Mouse (Mus musculus) spleen, adult 12 weeks (tissue): ENCODE data around the gene Pelp1.
"Not testable (repeated sequence)": the region's sequence is repeated elsewhere in the genome, so short reads cannot be mapped to it uniquely, and the experiment has no call there.

Source experiments
- DNase-seq: peaks from one replicate; pipeline ENCODE4 v3.0.0; 2022; ENCODE audit warnings: low spot score

The Pelp1 gene

DNA sequence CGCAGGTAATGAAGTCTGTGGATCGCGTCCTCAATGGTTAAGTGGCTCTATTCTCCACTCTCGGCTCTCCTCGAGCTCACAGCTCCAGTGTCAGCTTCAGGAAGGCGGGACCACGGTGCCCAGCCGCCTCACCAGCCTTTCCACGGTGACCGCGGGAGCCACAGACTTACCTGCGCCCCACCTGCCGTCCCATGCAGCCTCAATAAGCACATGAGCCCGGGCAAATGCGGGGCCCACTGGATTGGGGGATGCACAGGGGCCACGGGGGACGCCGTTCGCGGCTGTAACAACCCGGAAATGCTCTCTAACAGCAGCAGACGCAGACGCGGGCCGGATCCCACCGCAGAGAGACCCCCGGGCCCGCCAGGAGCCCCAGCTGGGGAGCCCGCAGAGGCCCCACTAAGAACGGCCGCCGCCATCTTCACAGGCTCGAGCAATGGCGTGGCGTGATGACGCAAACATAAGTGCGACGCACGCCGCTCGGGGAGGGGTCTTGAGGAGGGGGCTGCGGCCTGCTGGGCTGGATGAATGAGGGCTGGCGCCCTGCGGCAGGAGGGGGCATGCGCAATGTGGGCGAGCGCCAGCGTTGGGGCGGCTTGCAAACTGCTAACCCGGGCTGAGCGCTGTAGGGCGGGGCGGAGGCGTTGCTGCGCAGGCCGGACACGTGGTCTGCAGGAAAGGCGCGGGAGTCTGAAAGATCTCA is at the start of gene Pelp1:
Gene Pelp1 (minus strand): TSS at position 438 of the 703 bp plus-strand sequence.
- peak; percentile 73 for DNase-seq

- no peak for DNase-seq
Observed at GRCm38 (mm10) chr11:70458688-70459600, 49.1 kb upstream of the Pelp1 start, which contains the start of gene Zmynd15. Gene Zmynd15 (plus strand): TSS chr11:70459433.

DNA sequence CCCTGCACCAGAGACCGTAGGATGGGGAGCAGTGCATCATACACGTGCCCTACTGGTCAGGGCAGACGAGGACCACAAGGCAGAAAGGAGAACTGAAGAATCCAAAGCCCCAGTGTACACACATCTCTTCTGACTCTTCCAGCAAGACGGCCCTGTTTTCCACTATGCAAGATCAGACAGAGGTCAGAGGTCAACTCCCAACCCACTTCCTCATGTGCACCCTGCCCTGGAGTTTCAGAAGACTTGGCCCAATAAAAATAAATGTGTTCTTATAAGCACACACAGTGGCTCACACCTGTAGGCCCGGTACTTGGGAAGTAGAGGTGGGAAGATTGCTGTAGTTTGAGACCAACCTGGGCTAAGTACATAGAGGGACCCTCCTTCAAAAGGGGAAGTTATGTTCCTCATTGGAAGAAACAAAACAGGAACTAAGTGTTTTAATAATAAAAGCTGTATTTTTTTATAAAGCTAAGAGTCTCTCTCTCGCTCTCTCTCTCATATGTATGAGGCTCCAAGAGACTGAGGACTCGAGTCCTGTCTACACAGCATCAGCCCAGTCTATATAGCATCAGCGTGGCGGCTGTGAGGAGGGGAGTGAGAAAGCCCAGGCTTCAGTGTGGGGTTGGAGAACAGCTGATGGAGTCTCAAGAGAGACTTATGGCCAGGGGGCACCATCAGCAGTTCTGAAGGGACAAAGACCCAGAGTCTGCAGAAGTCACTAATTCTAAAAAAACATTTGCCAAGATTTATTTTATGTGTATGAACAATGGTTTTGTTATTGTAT is 43.6 kb upstream of the Pelp1 start:
- peak; percentile 14 for DNase-seq

DNA sequence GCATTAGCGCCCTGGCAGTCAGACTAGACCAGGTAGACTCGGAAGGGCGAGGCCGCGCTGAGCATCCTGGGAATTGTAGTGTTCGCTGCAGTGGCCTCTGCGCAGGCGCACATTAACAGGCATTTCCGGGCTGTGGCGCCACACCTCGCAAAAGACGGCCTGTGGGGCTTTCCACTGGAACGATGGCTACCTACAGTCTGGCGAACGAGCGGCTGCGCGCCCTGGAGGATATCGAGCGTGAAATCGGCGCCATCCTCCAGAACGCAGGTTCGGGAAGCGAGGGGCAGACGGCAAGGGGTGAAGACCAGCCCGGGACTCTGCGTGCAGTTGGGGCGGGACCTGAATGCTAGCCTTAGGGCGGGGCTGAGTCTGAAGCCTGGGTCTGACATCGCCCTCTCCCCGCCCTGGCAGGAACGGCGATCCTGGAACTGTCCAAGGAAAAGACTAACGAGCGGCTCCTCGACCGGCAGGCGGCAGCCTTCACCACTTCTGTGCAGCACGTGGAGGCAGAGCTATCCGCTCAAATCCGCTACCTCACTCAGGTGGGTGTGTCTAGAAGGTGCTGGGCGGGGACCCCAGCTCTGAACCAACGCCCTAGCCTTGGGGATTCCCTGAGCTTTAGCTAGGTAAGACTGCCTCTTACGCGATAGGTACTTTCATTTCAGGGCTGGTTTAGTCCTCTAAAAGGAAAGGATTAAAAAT is 42.1 kb upstream of the Pelp1 start, which contains the start of gene Med11:
Gene Med11 (plus strand): TSS at position 123 of the 702 bp plus-strand sequence.
- peak; percentile 93 for DNase-seq

GRCm38 (mm10) chr11:70450926-70451325 is 41.1 kb upstream of the Pelp1 start:
- DNase-seq: no peak

- no peak for DNase-seq
Observed at GRCm38 (mm10) chr11:70447373-70447772, 37.5 kb upstream of the Pelp1 start.

DNA sequence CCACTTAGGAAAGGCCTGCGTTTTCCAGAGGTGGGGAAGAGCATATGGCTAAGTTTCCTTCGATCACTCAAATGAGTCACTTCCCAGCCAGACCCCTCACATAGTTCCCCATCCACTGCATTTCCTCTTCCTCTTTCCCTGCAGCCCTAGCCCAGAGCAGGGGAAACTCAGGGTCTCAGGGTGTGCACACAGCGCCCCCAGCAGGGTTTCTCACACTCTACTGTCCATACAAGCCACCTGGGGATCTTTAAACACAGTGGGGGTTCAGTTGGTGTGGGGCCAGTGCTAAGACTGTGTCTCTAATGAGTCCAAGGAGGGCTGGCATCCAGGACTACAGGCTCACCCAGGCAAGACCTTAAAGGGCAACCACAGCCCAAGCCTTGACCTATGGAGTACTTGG is 36.9 kb upstream of the Pelp1 start:
- no peak for DNase-seq

DNA sequence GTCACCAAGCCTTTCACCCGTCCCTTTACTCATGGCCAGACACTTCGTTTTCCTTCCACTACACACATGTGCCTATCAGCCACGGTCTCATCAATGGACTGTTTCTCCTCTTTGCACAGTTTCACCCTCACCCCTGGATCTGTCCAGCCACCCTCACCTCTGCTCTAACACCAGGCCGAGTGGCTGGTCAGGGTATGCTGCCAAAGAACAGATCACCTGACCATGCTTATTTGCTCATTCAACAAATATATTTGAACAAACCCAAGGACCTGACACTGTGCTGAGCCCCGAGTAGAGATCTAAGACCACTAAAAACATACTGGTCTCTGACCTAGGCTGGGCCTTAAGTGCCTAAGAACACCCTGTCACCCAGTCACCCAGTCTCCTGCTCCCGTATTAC is 34.8 kb upstream of the Pelp1 start:
- DNase-seq: no peak

DNA sequence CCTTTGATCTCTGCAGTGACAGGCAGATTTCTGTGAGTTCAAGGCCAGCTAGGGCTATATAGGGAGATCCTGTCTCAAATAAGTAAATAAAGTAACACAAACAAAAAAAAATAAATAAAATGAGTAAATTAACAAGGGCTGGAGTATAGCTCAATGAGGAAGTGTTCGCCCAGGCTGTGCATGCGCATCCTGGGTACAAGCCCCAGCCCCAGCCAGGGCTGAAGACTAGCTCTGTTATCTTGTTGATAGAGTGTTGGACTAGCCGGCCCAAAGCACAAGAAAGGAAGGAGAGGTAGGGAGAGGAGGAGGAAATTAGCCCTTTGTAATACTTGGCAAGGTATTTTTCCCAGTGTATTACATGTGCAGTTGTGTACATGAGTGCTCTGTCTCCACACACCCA is 34.1 kb upstream of the Pelp1 start:
- DNase-seq: no peak

- DNase-seq: no peak
Observed at GRCm38 (mm10) chr11:70441882-70442281, 32.1 kb upstream of the Pelp1 start.

DNA sequence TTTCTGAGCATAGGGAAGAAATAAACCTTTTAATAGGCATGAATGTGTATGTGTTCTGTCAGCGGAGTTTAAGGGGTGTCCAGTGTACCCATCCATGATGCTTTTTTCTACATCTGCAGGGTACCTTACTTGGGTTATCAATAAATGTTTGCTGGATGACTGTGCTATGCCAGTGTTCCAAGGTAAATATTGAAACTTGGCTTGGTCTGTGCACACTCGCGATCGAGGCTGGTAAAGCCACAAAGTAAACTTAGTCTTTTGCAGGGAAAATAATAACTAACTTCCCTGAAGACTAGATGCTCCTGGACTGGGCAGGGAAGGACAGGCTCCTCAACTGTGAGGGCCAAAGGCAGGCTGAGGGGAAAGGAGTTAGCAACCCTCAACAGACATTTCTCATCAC is 30.8 kb upstream of the Pelp1 start:
- no peak for DNase-seq

GRCm38 (mm10) chr11:70438728-70439374 is 29.0 kb upstream of the Pelp1 start:
- no peak for DNase-seq

DNA sequence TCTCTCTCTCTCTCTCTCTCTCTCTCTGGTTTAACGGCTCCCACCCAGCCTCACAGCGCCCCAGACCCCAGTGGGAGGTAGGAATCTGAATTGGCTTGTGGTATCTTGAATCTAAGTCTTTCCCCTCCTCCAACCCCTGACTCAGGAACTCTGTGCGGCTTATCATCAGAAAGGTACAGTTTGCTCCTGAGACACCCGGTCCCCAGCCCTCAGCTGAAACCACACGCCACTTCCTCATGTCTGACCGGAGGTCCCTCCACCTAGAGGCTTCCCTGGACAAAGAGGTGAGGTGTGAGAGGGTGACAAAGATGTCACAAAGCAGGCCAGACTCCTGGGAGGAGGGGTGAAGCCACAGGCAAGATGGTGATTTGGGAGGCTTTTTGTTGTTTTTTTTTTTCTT is 27.6 kb upstream of the Pelp1 start:
- no peak for DNase-seq

GRCm38 (mm10) chr11:70435476-70435875 is 25.6 kb upstream of the Pelp1 start:
- no peak for DNase-seq

DNA sequence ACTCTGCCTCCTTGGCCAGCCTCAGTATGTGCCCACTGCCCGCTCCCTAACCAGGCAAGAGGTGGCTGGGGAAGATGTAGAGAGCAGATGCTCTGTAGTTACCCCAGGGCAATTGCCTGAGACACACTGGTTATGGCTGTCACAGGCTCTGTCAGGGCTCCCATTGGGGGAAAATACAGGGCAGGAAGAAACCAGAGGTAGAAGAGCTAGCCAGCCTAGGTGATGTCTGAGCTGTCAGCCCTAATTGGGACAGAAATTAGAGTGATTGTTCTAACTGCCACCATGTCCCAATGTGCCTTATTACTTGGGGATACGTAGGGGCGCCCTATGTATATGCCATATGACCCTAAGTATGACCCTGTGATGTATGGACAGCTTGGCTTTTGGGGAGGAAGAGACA is 24.1 kb upstream of the Pelp1 start:
- DNase-seq: no peak

GRCm38 (mm10) chr11:70433569-70433943 is 23.7 kb upstream of the Pelp1 start:
- DNase-seq: no peak

DNA sequence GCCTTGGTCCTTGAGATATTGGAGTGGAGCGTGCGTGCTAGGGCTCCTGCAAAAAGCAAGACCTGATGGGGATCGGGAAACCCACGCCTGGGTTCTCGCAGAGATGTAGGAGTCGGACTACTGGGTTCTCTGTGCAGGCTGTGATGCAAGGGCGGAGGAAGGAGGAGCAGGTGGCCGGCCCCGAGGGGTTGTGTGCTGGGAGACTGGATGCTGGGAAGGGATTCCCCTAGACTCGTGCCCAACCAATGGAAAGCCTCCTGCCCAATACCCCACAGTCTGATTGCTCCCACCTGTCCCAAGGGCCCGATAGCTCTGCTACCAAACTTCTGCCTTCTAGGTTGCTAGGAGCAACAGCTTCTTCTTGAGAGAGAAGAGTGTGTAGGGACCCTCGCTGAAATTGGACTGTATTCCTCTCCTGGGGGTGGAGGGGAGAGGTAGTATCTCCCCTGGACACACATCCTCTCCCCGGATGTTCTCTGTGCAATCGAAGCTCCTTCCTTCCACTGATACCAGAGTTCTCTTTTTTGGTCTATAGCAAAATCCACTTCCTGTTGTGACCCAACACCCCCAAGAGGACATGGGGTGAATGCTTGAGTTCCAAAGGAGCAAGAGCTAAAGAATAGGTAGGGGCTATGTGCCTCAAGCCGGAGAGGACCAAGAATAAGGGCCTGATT is 23.2 kb upstream of the Pelp1 start:
- no peak for DNase-seq

DNA sequence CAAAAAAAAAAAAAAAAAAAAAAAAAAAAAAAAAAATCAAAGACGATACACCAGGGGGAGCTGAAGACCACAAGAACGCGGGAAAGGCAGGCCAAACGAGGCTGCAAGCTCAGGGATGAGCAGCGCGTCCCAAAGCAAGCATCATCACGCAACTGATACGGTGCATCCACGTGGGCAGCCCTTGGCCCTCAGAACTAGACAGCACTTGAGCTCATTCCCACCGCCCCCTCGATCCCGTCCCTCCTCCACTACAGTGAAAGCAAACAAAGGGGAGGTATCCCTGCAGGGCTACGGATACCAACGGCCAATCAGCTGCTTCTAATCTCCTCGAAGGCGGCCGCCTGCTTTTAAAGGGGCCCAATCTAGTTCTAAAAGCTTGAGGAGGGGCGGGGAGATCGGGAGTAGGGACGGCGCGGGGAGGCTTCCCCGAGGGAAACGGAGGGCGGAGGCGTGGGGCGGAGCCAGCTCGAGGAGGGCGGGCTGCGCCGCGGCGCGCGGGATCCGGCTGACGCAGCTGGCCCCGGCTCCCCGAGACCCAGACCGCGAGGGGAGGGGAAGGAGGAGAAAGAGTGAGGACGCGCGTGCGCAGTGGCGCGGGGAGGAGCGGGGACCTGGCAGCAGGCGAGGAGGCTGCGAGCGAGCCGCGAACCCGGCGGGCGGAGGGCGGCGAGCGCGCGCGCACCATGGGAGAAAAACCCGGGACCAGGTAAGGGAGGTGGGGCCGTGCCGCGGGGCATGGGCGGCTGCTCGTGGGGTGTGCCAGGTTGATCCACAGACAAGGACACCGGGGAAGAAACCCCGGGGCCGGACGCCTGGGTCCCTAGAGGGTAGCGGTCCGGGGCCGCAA is 22.4 kb upstream of the Pelp1 start, which contains the start of gene Arrb2:
Gene Arrb2 (plus strand): TSS at position 588 of the 847 bp plus-strand sequence.
- peak; percentile 92 for DNase-seq

DNA sequence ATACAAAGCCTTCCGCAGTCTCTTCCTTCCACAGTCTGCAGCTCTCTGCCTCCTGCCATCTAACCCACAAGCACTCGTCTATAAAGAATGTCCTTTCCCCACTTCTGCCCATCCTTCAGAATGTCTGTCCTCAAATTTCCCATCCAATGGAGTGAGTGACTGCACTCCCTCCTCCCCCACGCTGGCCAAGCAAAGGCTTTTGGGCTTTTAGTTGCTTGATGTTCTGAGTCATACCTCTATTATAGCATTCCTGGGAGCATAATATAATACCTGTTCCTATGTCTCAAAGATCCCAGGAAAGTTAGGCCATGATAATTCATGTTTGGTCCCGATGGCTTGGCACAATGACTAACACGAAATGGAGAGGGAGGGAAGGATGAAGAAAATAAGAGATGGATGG is 21.7 kb upstream of the Pelp1 start:
- DNase-seq: no peak

DNA sequence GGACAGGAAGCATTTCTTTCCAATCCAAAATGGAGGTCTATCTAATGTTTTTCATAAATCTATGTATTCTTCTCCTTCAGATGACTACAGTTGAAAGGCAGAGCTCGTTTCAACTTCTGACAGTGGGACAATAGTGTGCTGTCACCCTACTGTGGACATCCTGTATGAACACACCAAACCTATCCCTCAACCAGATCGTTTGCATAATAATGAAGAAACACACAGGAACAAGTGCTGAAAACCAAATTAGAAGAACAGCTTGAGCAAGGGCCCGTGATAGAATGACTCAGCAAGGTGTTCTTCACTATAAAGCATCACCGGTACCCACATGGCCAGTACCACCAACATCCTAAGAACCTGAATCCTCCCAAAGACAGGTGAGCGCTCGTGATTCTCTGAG is 16.8 kb upstream of the Pelp1 start:
- not testable (repeated sequence) for DNase-seq
